Mouse (Mus musculus) megakaryocyte, embryonic 14.5 days (primary cell): ENCODE measurements around the gene Auts2.

ENCODE experiments used
- FLI1 ChIP-seq: IDR thresholded peaks from 2 replicates; pipeline ENCODE4 v1.6.1; 2012; ENCODE audit warnings: low read length, inconsistent platforms, mixed read lengths
- GATA1 ChIP-seq: IDR thresholded peaks from 3 replicates; pipeline ENCODE4 v1.6.1; 2012; ENCODE audit warnings: mixed read lengths, low read length, inconsistent platforms, borderline replicate concordance

GRCm38 (mm10) chr5:131916791-131917403 is 626.2 kb downstream of the Auts2 start:
- TF ChIP-seq GATA1 (no peak), FLI1 (no peak)
